Mouse (Mus musculus) CH12.LX (cell line): Measurements from ENCODE around the gene Slc10a7. TPM values are rescaled to one million over a fixed set of nuclear protein-coding genes. Genes with fewer than 3 reads are reported as not detected.
"Not testable (repeated sequence)": the region's sequence is repeated elsewhere in the genome, so short reads cannot be mapped to it uniquely, and the experiment has no call there.

Experiments
- DNase-seq: peaks from one replicate; pipeline ENCODE4 v3.0.0-alpha.2; 2013; ENCODE audit errors: extremely low read depth
- H3K27ac ChIP-seq: 2 replicates; pipeline ENCODE4 v1.5.1; 2012; ENCODE audit warnings: low read depth, mild to moderate bottlenecking, control low read depth, moderate library complexity; ENCODE audit not compliant: insufficient read depth
- H3K27me3 ChIP-seq: replicated peaks from 2 replicates; pipeline ENCODE3; 2012; ENCODE audit warnings: inconsistent platforms
- H3K36me3 ChIP-seq, 2 experiments: replicated peaks in 1 of 2; 2 replicates each; pipeline versions ENCODE3 to v1.6.1; 2012; ENCODE audit warnings: inconsistent platforms in 1 of 2, low read length in 1 of 2, mild to moderate bottlenecking in 1 of 2, mixed read lengths in 1 of 2, moderate library complexity in 1 of 2; ENCODE audit not compliant: control insufficient read depth in 1 of 2, insufficient read depth in 1 of 2
- H3K4me1 ChIP-seq, 2 experiments: 2 replicates each; pipeline ENCODE4 v1.6.1; 2012; ENCODE audit warnings: inconsistent platforms in 1 of 2, moderate library complexity in 1 of 2; ENCODE audit not compliant: insufficient read depth in 2 of 2, control insufficient read depth in 1 of 2
- H3K4me2 ChIP-seq: 2 replicates; pipeline ENCODE4 v1.6.1; 2012; ENCODE audit warnings: low read depth, mild to moderate bottlenecking, control low read depth; ENCODE audit not compliant: poor library complexity, insufficient read depth, severe bottlenecking
- H3K4me3 ChIP-seq, 3 experiments: fragments of 150-350 bp in 1 of 3; sonication (generic) in 1 of 3; replicated peaks in 1 of 3; 2 replicates each; pipeline versions ENCODE3 to v1.5.1; 2011 to 2012; ENCODE audit warnings: low read depth in 2 of 3, low read length in 2 of 3, mild to moderate bottlenecking in 2 of 3, moderate library complexity in 2 of 3, control low read depth in 1 of 3, improper control_type of control experiment in 1 of 3, inconsistent platforms in 1 of 3, mixed read lengths in 1 of 3; ENCODE audit not compliant: poor library complexity in 1 of 3
- H3K79me2 ChIP-seq: replicated peaks from 2 replicates; pipeline ENCODE4 v1.6.1; 2012; ENCODE audit warnings: mild to moderate bottlenecking, moderate library complexity; ENCODE audit not compliant: control insufficient read depth, poor library complexity, insufficient read depth, severe bottlenecking; ENCODE audit errors: extremely low read depth
- H3K9ac ChIP-seq: 2 replicates; pipeline ENCODE4 v1.6.1; 2012; ENCODE audit warnings: low read depth, mild to moderate bottlenecking, control low read depth, moderate library complexity; ENCODE audit not compliant: insufficient read depth
- H3K9me3 ChIP-seq: replicated peaks from 2 replicates; pipeline ENCODE3; 2012; ENCODE audit warnings: low read length, inconsistent platforms, mixed read lengths
- CHD1 ChIP-seq: IDR thresholded peaks from 2 replicates; pipeline ENCODE4 v1.6.1; 2012; ENCODE audit warnings: low read depth, low read length, improper control_type of control experiment, inconsistent platforms
- CHD2 ChIP-seq: IDR thresholded peaks from 2 replicates; pipeline ENCODE4 v1.6.1; 2011; ENCODE audit warnings: low read length, improper control_type of control experiment
- E2F4 ChIP-seq: IDR thresholded peaks from 2 replicates; pipeline ENCODE4 v1.6.1; 2011; ENCODE audit warnings: low read depth, low read length, improper control_type of control experiment; ENCODE audit not compliant: insufficient replicate concordance
- EP300 ChIP-seq: IDR thresholded peaks from 2 replicates; pipeline ENCODE4 v1.6.1; 2011; ENCODE audit warnings: low read length, improper control_type of control experiment
- IRF4 ChIP-seq: IDR thresholded peaks from 2 replicates; pipeline ENCODE4 v1.6.1; 2014; ENCODE audit warnings: low read depth, mild to moderate bottlenecking, inconsistent platforms, low read length, improper control_type of control experiment
- JUN ChIP-seq: IDR thresholded peaks from 2 replicates; pipeline ENCODE4 v1.6.1; 2011; ENCODE audit warnings: low read depth, mild to moderate bottlenecking, low read length, improper control_type of control experiment, moderate library complexity; ENCODE audit not compliant: insufficient read depth
- MAX ChIP-seq: IDR thresholded peaks from 2 replicates; pipeline ENCODE4 v1.6.1; 2011; ENCODE audit warnings: low read length, improper control_type of control experiment
- MEF2A ChIP-seq: IDR thresholded peaks from 2 replicates; pipeline ENCODE4 v1.6.1; 2014; ENCODE audit warnings: low read depth, mild to moderate bottlenecking, inconsistent platforms, low read length, improper control_type of control experiment, borderline replicate concordance
- MXI1 ChIP-seq: IDR thresholded peaks from 2 replicates; pipeline ENCODE4 v1.6.1; 2011; ENCODE audit warnings: mild to moderate bottlenecking, low read depth, low read length, improper control_type of control experiment
- PAX5 ChIP-seq: IDR thresholded peaks from 2 replicates; pipeline ENCODE4 v1.6.1; 2012; ENCODE audit warnings: low read length, inconsistent platforms, mixed read lengths
- SIN3A ChIP-seq: IDR thresholded peaks from 2 replicates; pipeline ENCODE4 v1.6.1; 2012; ENCODE audit warnings: low read length, improper control_type of control experiment, inconsistent platforms
- UBTF ChIP-seq: IDR thresholded peaks from 2 replicates; pipeline ENCODE4 v1.6.1; 2012; ENCODE audit warnings: low read depth, mild to moderate bottlenecking, inconsistent platforms, low read length, improper control_type of control experiment, moderate library complexity
- ZMIZ1 ChIP-seq: IDR thresholded peaks from 2 replicates; pipeline ENCODE4 v1.6.1; 2012; ENCODE audit warnings: low read depth, mild to moderate bottlenecking, inconsistent platforms, low read length, improper control_type of control experiment
- dilution Hi-C: fragments of 300-500 bp; cut with MboI; formaldehyde crosslinking; loops from 2 replicates; pipeline ENCODE4 v1.14.3; 2020; ENCODE audit warnings: low sequenced_read_pairs; ENCODE audit not compliant: extremely low pct_unique_long_range_greater_than_20kb, extremely low pct_ligation_motif_present
- in situ Hi-C: fragments of 300-500 bp; cut with MboI; formaldehyde crosslinking; loops from 3 replicates; pipeline ENCODE4 v1.14.3; 2019; ENCODE audit warnings: low sequenced_read_pairs, low pct_ligation_motif_present, low pct_unique_long_range_greater_than_20kb, mixed read lengths
- polyA plus RNA-seq: library from polyadenylated mRNA; unstranded; fragments of >175 nt; gene quantifications from 2 replicates; pipeline ENCODE4 v1.2.1, GENCODE M21; 2012; ENCODE audit warnings: low read depth; ENCODE audit not compliant: insufficient read length
- total RNA-seq, 2 experiments: library from RNA; depleted of rRNA; stranded (reverse); fragments of 300-350 nt in 1 of 2; fragments of >200 nt in 1 of 2; gene quantifications; 2 replicates each; pipeline ENCODE4 v1.2.3; 2012 to 2014

The Slc10a7 gene
- total and polyA plus RNA-seq, 3 experiments, result 10.8 to 20.4 (median 16.3) TPM

- dilution Hi-C loops, result no loop called here
- in situ Hi-C loops, result no loop called here
- Histone ChIP-seq H3K4me1 (no peaks in the 10 kb centered on the region), H3K27me3 (no peaks in the 10 kb centered on the region), H3K79me2 (no peaks in the 10 kb centered on the region), H3K36me3 (peaks cover 19 to 80% of the 10 kb centered on the region in 2 experiments), H3K27ac (no peak overlapping the region), H3K4me3 (no peak overlapping the region), H3K9me3 (peaks cover 9% of the 10 kb centered on the region), H3K9ac (no peak overlapping the region), H3K4me2 (no peak overlapping the region)
- no peak for DNase-seq
- no peak for TF ChIP-seq IRF4
- no peak for TF ChIP-seq MXI1
- TF ChIP-seq PAX5, result no peak
- TF ChIP-seq CHD1, result no peak
- TF ChIP-seq MEF2A, result no peak
- no peak for TF ChIP-seq CHD2
- TF ChIP-seq MAX, result no peak
- TF ChIP-seq E2F4, result no peak
- TF ChIP-seq EP300, result no peak
- TF ChIP-seq SIN3A, result no peak
- no peak for TF ChIP-seq JUN
- TF ChIP-seq UBTF, result no peak
These were observed 28.6 kb downstream of the Slc10a7 start for GRCm38 (mm10) chr8:78537795-78538194.

DNA sequence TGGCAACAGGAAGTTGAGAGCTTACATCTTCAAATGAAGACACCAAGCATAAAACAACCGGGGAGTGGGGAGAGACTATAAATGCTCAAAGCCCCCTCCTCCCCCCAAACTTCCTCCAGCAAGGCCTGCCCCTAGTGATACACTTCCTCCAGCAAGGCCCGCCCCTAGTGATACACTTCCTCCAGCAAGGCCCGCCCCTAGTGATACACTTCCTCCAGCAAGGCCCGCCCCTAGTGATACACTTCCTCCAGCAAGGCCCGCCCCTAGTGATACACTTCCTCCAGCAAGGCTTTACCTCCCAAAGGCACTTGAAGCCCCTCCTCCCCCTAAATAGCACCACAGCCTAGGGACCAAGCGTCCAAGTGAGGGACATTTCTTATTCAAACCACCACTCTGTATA lies 33.5 kb downstream of the Slc10a7 start:
- peaks cover 19 to 77% of the 10 kb centered on the region in 2 experiments for H3K36me3 ChIP-seq
- not testable (repeated sequence) for DNase-seq, H3K27ac ChIP-seq

GRCm38 (mm10) chr8:78543621-78544020 lies 34.5 kb downstream of the Slc10a7 start:
- no peaks in the 10 kb centered on the region for H3K27me3 ChIP-seq
- no peak overlapping the region for H3K4me2 ChIP-seq
- peaks cover 11 to 77% of the 10 kb centered on the region in 2 experiments for H3K36me3 ChIP-seq
- in situ Hi-C loops, result no loop called here
- no peak for DNase-seq
- dilution Hi-C loops, result no loop called here
- H3K9ac ChIP-seq, result no peak overlapping the region
- peaks cover 9% of the 10 kb centered on the region for H3K9me3 ChIP-seq
- H3K27ac ChIP-seq, result no peak overlapping the region
- TF ChIP-seq E2F4 (no peak), ZMIZ1 (no peak)
- H3K4me3 ChIP-seq, result no peak overlapping the region
- H3K4me1 ChIP-seq, result no peaks in the 10 kb centered on the region
- H3K79me2 ChIP-seq, result no peaks in the 10 kb centered on the region

More for the DNA sequence above, 33.5 kb downstream of the Slc10a7 start:
- H3K4me2 ChIP-seq, H3K9ac ChIP-seq, H3K4me3 ChIP-seq, H3K4me1 ChIP-seq, H3K27me3 ChIP-seq, H3K9me3 ChIP-seq, dilution Hi-C loops, H3K79me2 ChIP-seq, in situ Hi-C loops: not testable (repeated sequence)
